Mouse (Mus musculus): ENCODE data around the gene Spata31d1a.

The Spata31d1a gene

GRCm38 (mm10) chr13:59699131-59699530 is 11.0 kb downstream of the Spata31d1a start:
- DNase-seq: no peak

DNA sequence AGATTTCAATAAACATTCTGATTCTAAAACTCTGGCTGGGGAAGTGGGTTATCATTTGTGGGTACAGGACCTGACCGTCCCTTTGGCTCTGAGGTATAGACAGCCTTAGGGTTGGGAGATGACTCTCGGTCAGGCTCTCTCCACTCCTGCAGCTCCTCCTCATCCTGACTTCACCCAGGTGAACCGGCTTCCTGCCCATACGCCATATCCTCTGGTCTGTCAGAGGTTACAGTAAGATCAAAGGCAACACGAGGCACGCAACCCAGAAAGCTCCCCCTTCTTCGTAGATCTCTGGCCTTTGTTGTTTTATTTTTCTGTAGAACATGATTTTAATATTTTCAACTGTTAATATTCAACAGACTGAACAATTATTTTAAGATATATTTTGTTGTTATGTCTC is 14.3 kb downstream of the Spata31d1a start:
- peak; percentile 13 to 36 for DNase-seq

- no peak for DNase-seq
Measured at GRCm38 (mm10) chr13:59694008-59694407, 16.1 kb downstream of the Spata31d1a start, which contains the start of gene 4921517D22Rik. TSS of gene 4921517D22Rik (minus strand) at chr13:59694108.

- DNase-seq: no peak
Measured at GRCm38 (mm10) chr13:59691478-59691877, 18.7 kb downstream of the Spata31d1a start.

- no peak for DNase-seq
Measured at GRCm38 (mm10) chr13:59690576-59690975, 19.6 kb downstream of the Spata31d1a start.

- no peak for DNase-seq
Measured at GRCm38 (mm10) chr13:59689843-59690242, 20.3 kb downstream of the Spata31d1a start.

DNA sequence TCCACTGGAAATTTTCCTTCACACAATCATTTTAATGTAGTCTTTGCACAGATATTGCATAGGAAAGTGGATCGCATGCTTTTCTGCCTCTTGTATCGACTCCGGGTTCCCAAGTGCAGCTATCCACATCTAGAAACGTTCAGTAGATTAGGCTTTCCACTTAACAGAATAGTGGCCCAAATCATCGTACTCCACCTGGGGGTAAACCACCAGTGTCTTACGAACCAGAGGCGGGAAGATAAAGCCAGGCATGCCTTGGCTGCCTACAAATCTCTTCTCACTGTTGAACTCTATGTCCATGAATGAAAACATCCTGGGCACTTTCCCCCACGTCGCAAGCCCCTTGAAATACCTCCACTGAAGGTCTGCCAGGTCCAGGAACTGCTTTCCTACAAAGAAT is 20.8 kb downstream of the Spata31d1a start:
- no peak for DNase-seq

- DNase-seq: no peak
Measured at GRCm38 (mm10) chr13:59688338-59688770, 21.8 kb downstream of the Spata31d1a start.

DNA sequence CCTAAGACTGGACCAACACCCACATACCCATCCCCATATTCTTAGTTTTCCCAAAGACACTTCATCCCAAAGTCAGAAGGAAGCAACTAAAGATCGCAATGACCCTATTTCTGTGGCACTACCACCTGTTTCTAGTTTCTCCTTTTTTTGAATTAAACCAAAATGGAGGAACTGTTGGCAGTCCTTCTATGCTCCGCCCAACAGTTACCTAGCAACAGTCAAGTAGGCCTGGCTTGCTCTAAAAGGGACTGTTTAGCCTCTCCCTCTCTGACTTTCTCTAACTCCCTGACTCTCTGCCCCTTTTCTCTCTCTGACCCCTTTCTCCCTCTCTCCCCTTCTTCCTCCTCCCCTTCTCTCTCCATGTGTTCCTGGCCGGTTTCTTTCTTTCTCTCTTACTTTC is 24.9 kb downstream of the Spata31d1a start:
- DNase-seq: no peak

- no peak for DNase-seq
Measured at GRCm38 (mm10) chr13:59682629-59683028, 27.5 kb downstream of the Spata31d1a start.

- no peak for DNase-seq
Measured at GRCm38 (mm10) chr13:59679908-59680307, 30.2 kb downstream of the Spata31d1a start.

- DNase-seq: no peak
Measured at GRCm38 (mm10) chr13:59679306-59679705, 30.8 kb downstream of the Spata31d1a start.

GRCm38 (mm10) chr13:59676316-59677229 is 33.6 kb downstream of the Spata31d1a start:
- DNase-seq: no peak

- DNase-seq: peak; percentile 30 to 34
Measured at GRCm38 (mm10) chr13:59675151-59676011, 34.7 kb downstream of the Spata31d1a start, which contains the start of gene Golm1. TSS of gene Golm1 (minus strand) at chr13:59675811.

- DNase-seq: no peak
Measured at GRCm38 (mm10) chr13:59674761-59675150, 35.4 kb downstream of the Spata31d1a start.

GRCm38 (mm10) chr13:59674215-59674614 is 35.9 kb downstream of the Spata31d1a start:
- DNase-seq: no peak

DNA sequence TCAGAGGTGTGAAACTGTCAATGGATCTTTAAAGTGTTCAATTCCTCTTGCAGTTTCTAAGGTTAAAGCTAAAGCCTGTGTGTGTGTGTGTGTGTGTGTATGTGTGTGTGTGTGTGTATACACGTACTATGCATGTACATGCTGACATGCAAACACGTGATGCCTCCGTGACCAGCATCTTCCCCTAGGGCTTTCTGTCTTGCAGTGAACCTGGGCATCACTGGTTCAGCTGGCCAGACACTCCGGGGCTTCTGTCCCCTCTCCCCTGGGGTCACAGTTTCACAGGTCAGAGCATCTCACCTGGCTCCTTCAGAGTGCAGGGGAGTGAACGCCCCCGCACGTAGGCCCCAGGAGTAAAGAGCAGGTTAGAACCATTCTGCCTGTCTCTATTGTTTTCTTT is 36.5 kb downstream of the Spata31d1a start:
- DNase-seq: no peak

GRCm38 (mm10) chr13:59672248-59672647 is 37.9 kb downstream of the Spata31d1a start:
- peak in 1 of 2 experiments; percentile 12 for DNase-seq

DNA sequence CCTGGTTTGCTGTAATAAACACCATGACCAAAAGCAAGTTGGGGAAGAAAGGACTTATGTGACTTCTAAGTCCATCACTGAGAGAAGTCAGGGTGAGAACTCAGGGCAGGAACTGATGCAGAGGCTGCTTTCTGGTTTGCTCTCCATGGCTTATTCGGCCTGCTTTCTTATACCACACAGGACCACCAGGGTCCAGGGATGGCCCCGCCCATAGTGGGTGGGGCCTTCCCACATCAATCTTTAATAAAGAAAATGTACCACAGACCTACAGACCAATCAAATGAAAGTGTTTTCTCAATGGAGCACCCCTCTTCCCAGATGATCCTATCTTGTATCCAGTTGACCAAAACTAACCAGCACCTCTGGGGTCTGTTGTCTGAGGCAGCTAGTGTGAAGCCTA is 38.6 kb downstream of the Spata31d1a start:
- no peak for DNase-seq

GRCm38 (mm10) chr13:59669946-59670345 is 40.2 kb downstream of the Spata31d1a start:
- no peak for DNase-seq

GRCm38 (mm10) chr13:59668501-59669093 is 41.5 kb downstream of the Spata31d1a start:
- DNase-seq: peak; percentile 18 to 40

- DNase-seq: no peak
Measured at GRCm38 (mm10) chr13:59667763-59668162, 42.4 kb downstream of the Spata31d1a start.
